Mouse (Mus musculus) gastrocnemius, postnatal 25 days (tissue): Measurements from ENCODE around the gene Ugt1a8. TPM values are rescaled to one million over a fixed set of nuclear protein-coding genes. Genes with fewer than 3 reads are reported as not detected.
"Not testable (repeated sequence)": the region's sequence is repeated elsewhere in the genome, so short reads cannot be mapped to it uniquely, and the experiment has no call there.

Source experiments
- DNase-seq: peaks from one replicate; pipeline ENCODE4 v3.0.0; 2022
- long read RNA-seq, 2 experiments: library from polyadenylated mRNA; stranded (forward); transcript quantifications; one replicate each; pipeline ENCODE4 v2.0.0; 2021
- total RNA-seq, 2 experiments: library from RNA; stranded (reverse); gene quantifications; 1 replicate in 1 of 2; 2 replicates in 1 of 2; pipeline ENCODE4 v1.2.3; 2021

The Ugt1a8 gene
- total RNA-seq = not detected
- long read RNA-seq, experiment 1 = 0 reads
- long read RNA-seq, experiment 2 = 0 reads

DNA sequence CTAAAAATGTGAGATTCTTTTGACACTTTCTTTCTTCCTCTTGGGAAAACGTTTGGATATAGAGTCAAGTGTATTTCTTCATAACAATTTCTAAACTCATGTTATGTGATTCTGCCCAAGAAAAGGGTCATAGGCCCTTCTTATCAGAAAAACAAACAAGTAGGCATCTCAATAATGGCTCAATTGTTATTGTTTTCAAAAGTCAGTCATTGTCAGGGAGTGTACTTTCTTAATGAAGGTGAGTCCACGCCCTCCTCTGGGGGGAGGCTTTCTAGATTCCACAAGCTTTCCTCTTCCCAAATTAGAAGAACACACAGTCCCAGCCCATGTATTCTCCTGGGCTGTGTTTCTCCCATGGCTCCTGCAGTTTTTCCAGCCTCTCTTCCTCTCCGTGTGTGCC lies at the start of gene Ugt1a8:
TSS of gene Ugt1a8 (plus strand) at position 301 of the 400 bp plus-strand sequence.
- no peak for DNase-seq

- DNase-seq = not testable (repeated sequence)
These were observed 44.6 kb upstream of the Ugt1a8 start for GRCm38 (mm10) chr1:88043044-88043443.

GRCm38 (mm10) chr1:88044832-88045437 lies 42.7 kb upstream of the Ugt1a8 start:
- DNase-seq = not testable (repeated sequence)

DNA sequence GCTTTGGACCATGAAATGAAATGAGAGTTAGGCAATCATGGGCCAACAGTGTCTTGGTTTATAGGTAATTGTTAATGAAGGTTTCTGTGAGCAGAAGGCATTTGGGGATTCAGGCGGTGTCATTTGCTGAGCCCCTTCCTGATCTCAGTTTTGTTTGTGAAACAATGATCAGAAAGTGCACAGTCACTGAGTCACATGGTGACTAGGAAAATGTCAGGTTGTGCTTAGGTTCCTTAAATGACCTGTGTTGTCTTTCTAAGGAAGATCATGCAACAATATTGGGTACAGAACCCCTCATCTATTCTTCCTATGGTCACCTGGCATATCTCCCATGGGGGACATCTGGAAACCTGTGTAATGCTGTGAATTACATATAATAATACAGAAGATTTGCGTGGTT lies 40.2 kb upstream of the Ugt1a8 start:
- not testable (repeated sequence) for DNase-seq

- DNase-seq = no peak
These were observed 32.5 kb upstream of the Ugt1a8 start, which contains the start of gene Ugt1a10 for GRCm38 (mm10) chr1:88055088-88055487. Ugt1a10 (plus strand) TSS chr1:88055388.

GRCm38 (mm10) chr1:88066472-88067102 lies 21.0 kb upstream of the Ugt1a8 start:
- not testable (repeated sequence) for DNase-seq

DNA sequence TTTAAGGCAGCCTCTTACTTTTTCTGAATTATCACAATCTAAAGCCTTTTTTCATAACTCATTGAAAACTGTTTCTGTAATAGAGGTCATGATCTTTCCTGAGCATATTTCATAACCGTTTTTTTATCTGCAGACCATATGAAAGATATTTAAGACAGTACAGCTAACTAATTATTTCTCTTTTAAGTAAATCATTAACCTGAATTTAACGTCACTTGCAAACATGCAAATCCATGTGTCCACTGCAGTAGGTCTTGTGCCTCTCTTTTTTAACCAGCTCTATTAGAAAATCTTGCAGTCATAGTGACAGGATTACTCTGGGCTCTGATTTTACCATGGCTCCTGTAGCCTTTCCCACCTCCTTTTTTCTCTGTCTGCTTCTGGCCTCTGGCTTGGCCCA lies 17.1 kb upstream of the Ugt1a8 start, which contains the start of gene Ugt1a9:
TSS of gene Ugt1a9 (plus strand) at position 306 of the 400 bp plus-strand sequence.
- no peak for DNase-seq

DNA sequence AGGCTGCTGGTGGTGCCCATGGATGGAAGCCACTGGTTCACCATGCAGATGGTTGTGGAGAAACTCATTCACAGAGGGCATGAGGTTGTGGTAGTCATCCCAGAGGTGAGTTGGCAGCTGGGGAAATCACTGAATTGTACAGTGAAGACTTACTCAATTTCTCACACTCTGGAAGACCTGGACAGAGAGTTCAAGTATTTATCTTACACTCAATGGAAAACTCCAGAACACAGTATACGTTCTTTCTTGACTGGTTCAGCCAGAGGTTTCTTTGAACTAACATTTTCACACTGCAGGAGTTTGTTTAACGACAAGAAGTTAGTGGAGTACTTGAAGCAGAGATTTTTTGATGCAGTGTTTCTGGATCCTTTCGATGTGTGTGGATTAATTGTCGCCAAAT lies 16.7 kb upstream of the Ugt1a8 start:
- DNase-seq = no peak

DNA sequence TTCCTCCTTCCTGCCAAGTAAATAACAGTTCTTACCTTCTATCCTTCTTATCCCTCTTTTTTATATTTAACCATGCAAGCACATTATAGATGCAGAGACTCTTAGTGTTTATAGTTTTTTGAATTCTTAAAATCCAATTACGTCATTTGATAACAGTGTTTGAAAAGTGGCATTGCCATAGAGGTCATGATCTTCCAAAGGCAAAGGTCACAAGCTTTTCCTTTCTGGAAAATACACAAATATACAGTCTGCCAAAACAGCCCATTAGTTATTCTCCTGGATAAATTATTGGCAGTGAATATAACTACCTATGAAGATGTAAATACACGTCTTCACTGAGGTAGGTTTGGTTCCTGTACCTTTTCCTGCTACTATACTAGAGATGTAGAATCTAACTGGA lies 13.1 kb upstream of the Ugt1a8 start:
- no peak for DNase-seq

GRCm38 (mm10) chr1:88077128-88077527 lies 10.5 kb upstream of the Ugt1a8 start:
- DNase-seq = no peak

GRCm38 (mm10) chr1:88081670-88082069 lies 5.9 kb upstream of the Ugt1a8 start:
- no peak for DNase-seq

- no peak for DNase-seq
These were observed 1.5 kb upstream of the Ugt1a8 start for GRCm38 (mm10) chr1:88086125-88086524.

DNA sequence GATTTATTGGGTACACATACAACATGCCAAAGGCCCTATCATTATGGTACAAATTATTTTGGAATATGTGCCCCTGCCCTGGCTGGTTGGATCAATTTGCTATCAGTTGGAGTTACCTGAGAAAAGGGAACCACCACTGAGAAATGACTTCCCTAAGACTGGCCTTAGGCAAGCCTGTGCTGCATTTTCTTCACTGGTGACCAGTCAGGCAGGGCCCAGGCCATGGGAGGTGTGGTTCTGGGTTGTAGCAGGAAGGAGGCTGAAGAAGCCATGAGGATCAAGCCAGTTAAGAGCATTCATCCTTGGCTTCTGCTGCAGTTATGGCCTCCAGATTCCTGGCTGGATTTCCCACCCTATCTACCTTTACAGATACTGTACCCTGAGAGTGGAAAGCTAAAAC lies 4.7 kb downstream of the Ugt1a8 start:
- DNase-seq = no peak

DNA sequence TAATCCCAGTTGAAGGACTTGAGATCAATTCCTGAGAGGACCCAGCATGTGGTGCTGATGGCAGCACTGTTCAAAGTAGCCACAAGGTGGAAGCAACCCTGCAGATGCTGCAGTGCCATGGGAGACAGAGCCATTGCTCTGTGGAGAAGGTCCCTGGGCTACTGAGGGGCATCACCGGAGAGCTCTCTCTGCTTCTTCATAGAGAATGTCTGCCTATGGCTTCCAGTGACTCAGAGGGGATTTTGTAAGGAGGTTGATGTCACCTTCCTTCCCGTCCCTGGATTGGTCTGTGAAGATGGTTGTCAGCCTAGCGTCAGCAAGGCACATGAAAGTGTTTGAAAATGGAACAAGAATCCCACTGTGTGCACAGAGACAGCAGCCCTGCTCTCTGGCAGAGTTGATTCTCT lies 6.7 kb downstream of the Ugt1a8 start:
- DNase-seq = not testable (repeated sequence)

DNA sequence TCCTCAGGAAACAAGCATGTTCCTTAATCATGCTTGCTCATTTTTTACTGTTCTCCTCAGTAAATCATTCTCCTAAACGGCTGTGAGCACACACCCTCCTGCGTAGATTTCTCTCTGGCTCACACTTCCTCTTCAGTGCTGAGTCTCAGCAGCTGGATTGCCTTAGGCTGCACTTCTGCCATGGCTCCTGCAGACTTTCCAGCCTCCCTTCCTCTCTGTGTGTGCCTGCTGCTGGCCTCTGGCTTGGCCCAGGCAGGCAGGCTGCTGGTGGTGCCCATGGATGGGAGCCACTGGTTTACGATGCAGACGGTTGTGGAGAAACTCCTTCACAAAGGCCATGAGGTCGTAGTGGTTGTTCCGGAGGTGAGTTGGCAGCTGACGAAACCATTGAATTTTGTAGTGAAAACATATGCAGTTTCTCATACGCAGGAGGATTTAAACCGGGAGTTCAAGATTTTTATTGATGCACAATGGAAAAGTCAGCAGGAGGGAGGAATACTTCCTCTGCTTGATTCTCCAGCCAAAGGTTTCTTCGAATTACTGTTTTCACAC lies 7.4 kb downstream of the Ugt1a8 start, which contains the start of gene Ugt1a7c:
TSS of gene Ugt1a7c (plus strand) at position 122 of the 552 bp plus-strand sequence.
- no peak for DNase-seq

DNA sequence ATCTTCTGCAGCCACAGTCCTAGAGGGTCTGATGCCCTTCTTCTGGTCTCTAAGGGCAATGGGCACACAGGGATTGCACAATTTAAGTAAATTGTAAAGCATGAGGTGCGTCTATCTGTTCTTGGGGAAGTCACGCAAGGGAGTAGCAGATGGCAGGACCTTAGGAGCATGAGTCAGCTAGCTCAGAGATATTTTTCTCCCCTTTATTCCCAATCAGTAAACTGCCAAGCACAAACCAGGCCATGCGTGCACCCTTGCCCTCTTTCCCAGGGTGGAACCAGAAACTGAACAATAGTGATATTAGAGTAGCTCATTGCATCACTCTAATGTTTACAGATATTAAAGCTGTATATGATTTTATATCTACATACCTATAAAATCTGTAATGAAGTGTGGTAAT lies 10.9 kb downstream of the Ugt1a8 start:
- not testable (repeated sequence) for DNase-seq

- DNase-seq = not testable (repeated sequence)
These were observed 12.1 kb downstream of the Ugt1a8 start for GRCm38 (mm10) chr1:88099691-88100090.

DNA sequence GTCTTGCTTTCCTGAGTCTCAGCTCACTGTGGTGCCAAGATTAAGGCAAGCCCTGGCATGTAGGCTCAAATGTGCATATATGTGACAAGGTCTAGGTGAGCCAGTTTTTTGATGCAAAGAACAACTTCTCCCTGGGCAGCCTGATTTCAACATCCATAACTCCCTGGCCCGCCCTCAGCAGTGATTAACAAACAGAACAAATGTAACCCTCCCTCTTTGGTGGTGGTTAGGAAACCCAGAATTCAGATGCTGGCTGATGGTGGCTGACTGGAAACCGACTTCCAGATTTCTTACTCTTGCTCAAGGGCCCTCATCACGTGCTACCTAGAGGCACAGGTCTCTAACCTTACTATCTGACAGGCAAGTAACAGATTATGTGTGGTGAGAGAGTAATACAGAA lies 15.4 kb downstream of the Ugt1a8 start, which contains the start of gene Ugt1a6b:
TSS of gene Ugt1a6b (plus strand) at position 234 of the 400 bp plus-strand sequence.
- not testable (repeated sequence) for DNase-seq

DNA sequence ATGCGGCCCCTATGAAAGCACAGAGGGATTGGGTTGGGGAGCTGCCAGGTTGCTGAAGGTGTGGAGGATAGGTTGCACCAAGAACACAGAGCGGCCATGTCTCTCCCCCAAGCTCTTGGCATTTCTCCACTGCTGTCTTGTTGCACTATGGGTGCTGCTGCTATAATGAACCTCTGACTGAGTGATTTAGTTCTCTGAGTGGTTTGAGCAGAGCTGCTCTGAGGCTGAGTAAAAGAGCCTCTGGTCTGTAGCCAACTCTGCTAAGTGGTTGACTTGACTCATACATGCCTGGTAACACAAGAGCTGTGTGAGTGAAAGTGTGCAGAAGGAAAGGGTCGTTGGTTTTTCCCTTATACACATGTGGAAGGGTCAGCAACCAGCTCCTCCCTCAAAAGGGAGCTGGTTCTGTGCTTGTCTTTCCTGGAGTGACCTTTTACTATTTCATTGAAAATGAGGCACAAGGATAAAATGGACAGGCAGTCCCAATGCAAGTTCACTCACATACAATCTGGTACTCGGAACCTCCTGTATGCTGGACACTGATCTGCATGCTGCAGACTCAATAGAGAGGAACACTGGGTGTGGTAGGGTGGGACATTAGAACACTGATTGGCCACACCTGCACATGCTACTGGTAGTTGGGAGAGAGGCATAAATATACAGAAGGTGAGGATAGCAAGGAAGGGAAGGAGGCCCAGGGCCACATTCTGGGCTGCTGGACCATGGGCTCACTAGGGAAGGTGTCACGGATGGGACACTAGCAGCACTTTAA lies 16.3 kb downstream of the Ugt1a8 start:
- not testable (repeated sequence) for DNase-seq

DNA sequence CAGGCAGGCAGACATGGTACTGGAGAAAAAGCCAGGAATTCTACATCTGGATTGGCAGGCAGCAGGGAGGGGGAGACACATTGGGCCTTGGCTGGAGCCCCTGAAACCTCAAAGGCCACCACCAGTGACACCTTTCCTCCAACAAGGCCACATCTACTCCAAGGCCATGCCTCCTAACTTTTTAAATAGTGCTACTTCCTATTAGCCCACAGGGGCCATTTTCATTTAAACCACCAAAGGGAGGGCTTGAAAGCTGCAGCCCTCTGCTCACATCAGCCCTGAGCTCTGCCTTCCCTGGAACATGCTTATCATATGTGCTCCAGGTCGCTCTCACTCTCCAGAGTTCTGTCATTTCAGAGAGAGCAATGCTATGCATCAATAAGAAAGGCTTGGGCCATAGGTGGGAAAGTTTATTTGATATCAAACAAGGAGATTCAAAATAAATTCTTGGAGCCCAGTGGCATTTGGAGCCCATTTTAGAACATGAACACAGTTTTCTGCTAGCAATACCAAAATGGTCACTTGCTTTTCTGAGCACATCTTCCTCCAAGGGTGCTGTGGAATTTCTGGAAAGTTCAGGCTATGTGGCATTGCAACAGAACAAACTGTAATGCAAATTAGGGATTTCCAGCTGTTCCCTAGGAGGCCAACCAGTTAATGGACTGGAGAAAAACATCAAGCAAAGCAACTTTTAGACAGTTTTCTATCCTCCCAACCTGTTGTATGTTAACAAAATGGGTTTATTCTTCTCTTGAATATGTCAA lies 17.2 kb downstream of the Ugt1a8 start:
- DNase-seq = no peak

DNA sequence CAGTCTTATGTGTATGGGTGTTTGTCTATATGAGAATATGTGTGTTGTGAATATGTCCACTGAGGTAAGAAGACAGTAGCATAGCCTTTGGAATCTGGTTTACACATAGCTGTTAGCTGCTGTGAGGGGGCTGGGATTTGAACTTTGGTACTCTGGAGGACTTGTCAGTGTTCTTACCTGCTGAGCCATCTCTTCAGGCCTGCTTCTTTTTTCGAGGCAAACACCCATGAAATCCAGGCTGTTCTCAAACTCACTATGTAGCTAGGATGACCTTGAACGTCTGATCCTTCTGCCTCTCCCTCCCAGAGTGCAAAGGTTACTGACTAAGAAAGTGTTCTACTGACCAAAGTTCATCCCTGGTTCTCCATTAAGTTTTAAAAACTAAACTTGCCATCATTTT lies 18.0 kb downstream of the Ugt1a8 start:
- no peak for DNase-seq
